Mouse (Mus musculus): ENCODE results near the gene Fmo5. TPM values are rescaled to one million over a fixed set of nuclear protein-coding genes. Genes with fewer than 3 reads are reported as not detected.

Gene Fmo5
- polyA plus RNA-seq, 1 experiment, result 20.1 TPM

GRCm38 (mm10) chr3:97617899-97618298 is 10.7 kb upstream of the Fmo5 start:
- Histone ChIP-seq H3K4me3 (replicated peaks; ENCODE audit: control insufficient read depth, low read depth, low read length) (no peak overlapping the region), H3K4me1 (ENCODE audit: control insufficient read depth, insufficient read depth, low read length) (no peaks in the 10 kb centered on the region; the same call in 1 of the 2 replicates), H3K27ac (ENCODE audit: control insufficient read depth, insufficient read depth, low read depth, low read length, poor library complexity) (no peak overlapping the region)
- no peak for TF ChIP-seq CTCF (IDR thresholded peaks at IDR 0.05; ENCODE audit: control insufficient read depth, insufficient read depth, low read length)
- no peak for TF ChIP-seq POLR2A (IDR thresholded peaks at IDR 0.05; ENCODE audit: borderline replicate concordance, control insufficient read depth, low read depth, low read length)
- 89% methylated on average over 8 of the region's 8 CpGs for WGBS

DNA sequence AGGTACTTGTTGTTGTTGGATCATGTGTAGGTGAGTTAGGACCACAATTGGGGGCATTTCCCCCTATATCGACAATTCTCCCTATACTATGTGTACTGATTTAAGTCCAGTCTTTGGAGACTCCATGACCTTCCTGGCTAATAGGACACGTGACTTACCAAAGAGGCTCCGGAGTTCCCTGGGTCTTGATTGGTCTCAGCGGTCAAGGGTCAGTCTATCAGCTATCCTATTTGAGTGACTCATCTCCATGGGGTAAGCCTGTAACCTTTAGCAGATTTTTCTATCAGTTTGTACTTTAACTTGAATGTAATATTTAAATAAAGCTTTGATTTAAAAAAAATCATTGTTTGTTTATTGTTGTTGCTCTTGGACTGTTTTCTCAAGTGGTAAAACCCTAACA is 7.9 kb upstream of the Fmo5 start:
- Histone ChIP-seq H3K27ac (ENCODE audit: control insufficient read depth, insufficient read depth, low read depth, low read length, poor library complexity) (no peak overlapping the region), H3K4me1 (ENCODE audit: control insufficient read depth, insufficient read depth, low read length) (no peaks in the 10 kb centered on the region; the same call in 1 of the 2 replicates), H3K4me3 (replicated peaks; ENCODE audit: control insufficient read depth, low read depth, low read length) (no peak overlapping the region)
- WGBS, result 85% methylated on average over 4 of the region's 4 CpGs
- TF ChIP-seq CTCF (IDR thresholded peaks at IDR 0.05; ENCODE audit: control insufficient read depth, insufficient read depth, low read length), result no peak

- Histone ChIP-seq H3K4me1 (ENCODE audit: control insufficient read depth, insufficient read depth, low read length) (no peaks in the 10 kb centered on the region), H3K27ac (ENCODE audit: control insufficient read depth, insufficient read depth, low read depth, low read length, poor library complexity) (no peak overlapping the region), H3K4me3 (replicated peaks; ENCODE audit: control insufficient read depth, low read depth, low read length) (no peak overlapping the region)
- WGBS, result 55% methylated on average over 2 of the region's 2 CpGs
- TF ChIP-seq POLR2A (IDR thresholded peaks at IDR 0.05; ENCODE audit: borderline replicate concordance, control insufficient read depth, low read depth, low read length) (no peak), CTCF (IDR thresholded peaks at IDR 0.05; ENCODE audit: control insufficient read depth, insufficient read depth, low read length) (no peak)
These were observed 4.0 kb upstream of the Fmo5 start for GRCm38 (mm10) chr3:97624611-97625010.

DNA sequence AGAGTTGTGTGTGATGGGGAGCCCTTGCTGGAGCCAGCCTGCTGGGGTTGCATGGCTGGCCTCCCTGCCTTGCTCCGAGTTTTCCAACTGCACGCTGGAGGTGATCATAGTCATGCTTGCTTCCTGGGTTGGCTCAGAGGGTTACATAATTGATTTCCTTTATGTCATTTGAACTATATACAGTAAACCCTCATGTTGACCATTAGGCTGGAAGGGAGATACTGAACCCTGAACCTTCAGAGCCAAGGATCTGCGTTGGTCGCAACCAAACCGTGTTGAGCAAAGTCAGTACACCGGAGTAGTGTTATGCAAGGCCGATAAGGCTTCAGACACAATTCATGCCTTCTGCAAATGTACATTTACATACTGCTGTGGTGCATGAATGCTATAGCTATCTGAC is 711 bp upstream of the Fmo5 start:
- TF ChIP-seq POLR2A (IDR thresholded peaks at IDR 0.05; ENCODE audit: borderline replicate concordance, control insufficient read depth, low read depth, low read length) (no peak), CTCF (IDR thresholded peaks at IDR 0.05; ENCODE audit: control insufficient read depth, insufficient read depth, low read length) (no peak)
- WGBS, result 36% methylated on average over 7 of the region's 7 CpGs
- Histone ChIP-seq H3K4me3 (replicated peaks; ENCODE audit: control insufficient read depth, low read depth, low read length) (no peak overlapping the region), H3K4me1 (ENCODE audit: control insufficient read depth, insufficient read depth, low read length) (peaks cover 5% of the 10 kb centered on the region; the same call in 1 of the 2 replicates), H3K27ac (ENCODE audit: control insufficient read depth, insufficient read depth, low read depth, low read length, poor library complexity) (no peak overlapping the region)

DNA sequence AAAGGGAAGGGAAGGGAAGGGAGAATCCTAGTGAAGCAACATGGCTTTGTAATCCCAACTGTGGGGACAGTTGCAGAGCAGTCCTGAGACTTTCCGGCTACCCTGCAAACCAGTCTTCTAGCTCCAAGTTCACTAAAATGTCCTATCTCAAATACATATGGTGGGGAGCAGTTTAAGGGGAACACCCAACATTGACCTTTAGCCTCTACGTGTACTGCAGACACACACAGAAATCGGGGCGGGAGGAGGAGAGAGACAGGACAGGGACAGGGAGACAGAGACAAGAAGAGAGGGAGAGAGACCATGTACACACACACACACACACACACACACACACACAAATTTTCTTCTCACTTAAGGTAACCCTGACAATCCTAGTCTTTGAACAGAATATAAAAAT is 1.3 kb downstream of the Fmo5 start:
- Histone ChIP-seq H3K27ac (ENCODE audit: control insufficient read depth, insufficient read depth, low read depth, low read length, poor library complexity) (no peak overlapping the region), H3K4me3 (replicated peaks; ENCODE audit: control insufficient read depth, low read depth, low read length) (no peak overlapping the region), H3K4me1 (ENCODE audit: control insufficient read depth, insufficient read depth, low read length) (peaks cover 5% of the 10 kb centered on the region; the same call in 1 of the 2 replicates)
- TF ChIP-seq CTCF (IDR thresholded peaks at IDR 0.05; ENCODE audit: control insufficient read depth, insufficient read depth, low read length), result no peak
- TF ChIP-seq POLR2A (IDR thresholded peaks at IDR 0.05; ENCODE audit: borderline replicate concordance, control insufficient read depth, low read depth, low read length), result no peak
- WGBS, result 72% methylated on average over 4 of the region's 4 CpGs

DNA sequence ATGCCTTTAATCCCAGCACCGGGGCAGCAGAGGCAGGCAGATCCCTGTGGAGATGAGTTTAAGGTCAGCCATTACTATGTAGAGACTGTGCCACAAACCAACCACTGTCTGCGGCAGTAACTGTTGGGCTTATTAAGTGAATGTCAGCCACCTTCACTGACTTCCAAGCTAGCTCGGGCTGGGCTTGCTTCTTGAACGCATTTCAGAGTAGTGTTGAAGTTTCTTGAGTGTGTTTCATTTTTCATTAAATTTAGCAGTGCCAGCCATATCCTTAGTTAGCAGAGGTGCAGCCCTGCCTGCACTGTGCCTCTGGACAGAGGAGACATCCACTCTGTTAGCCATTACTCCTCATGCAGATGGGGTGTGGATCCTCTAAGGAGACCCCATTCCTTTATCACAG is 2.1 kb downstream of the Fmo5 start:
- peaks cover 5% of the 10 kb centered on the region; the same call in 1 of the 2 replicates for H3K4me1 ChIP-seq (ENCODE audit: control insufficient read depth, insufficient read depth, low read length)
- peak overlapping the region; percentile 6; the same call in 1 of the 2 replicates for H3K27ac ChIP-seq (ENCODE audit: control insufficient read depth, insufficient read depth, low read depth, low read length, poor library complexity)
- H3K4me3 ChIP-seq (replicated peaks; ENCODE audit: control insufficient read depth, low read depth, low read length), result no peak overlapping the region
- no peak for TF ChIP-seq POLR2A (IDR thresholded peaks at IDR 0.05; ENCODE audit: borderline replicate concordance, control insufficient read depth, low read depth, low read length)
- no peak for TF ChIP-seq CTCF (IDR thresholded peaks at IDR 0.05; ENCODE audit: control insufficient read depth, insufficient read depth, low read length)
- 88% methylated on average over 4 of the region's 4 CpGs for WGBS

- H3K27ac ChIP-seq (ENCODE audit: control insufficient read depth, insufficient read depth, low read depth, low read length, poor library complexity), result no peak overlapping the region
- H3K4me1 ChIP-seq (ENCODE audit: control insufficient read depth, insufficient read depth, low read length), result peaks cover 5% of the 10 kb centered on the region; the same call in 1 of the 2 replicates
- 45% methylated on average over 8 of the region's 8 CpGs for WGBS
- H3K4me3 ChIP-seq (replicated peaks; ENCODE audit: control insufficient read depth, low read depth, low read length), result no peak overlapping the region
- no peak for TF ChIP-seq POLR2A (IDR thresholded peaks at IDR 0.05; ENCODE audit: borderline replicate concordance, control insufficient read depth, low read depth, low read length)
- no peak for TF ChIP-seq CTCF (IDR thresholded peaks at IDR 0.05; ENCODE audit: control insufficient read depth, insufficient read depth, low read length)
These were observed 2.8 kb downstream of the Fmo5 start for GRCm38 (mm10) chr3:97631258-97631860.

GRCm38 (mm10) chr3:97633456-97633855 is 4.9 kb downstream of the Fmo5 start:
- WGBS, result 81% methylated on average over 4 of the region's 4 CpGs
- Histone ChIP-seq H3K4me1 (ENCODE audit: control insufficient read depth, insufficient read depth, low read length) (peaks cover 5% of the 10 kb centered on the region; the same call in 1 of the 2 replicates), H3K27ac (ENCODE audit: control insufficient read depth, insufficient read depth, low read depth, low read length, poor library complexity) (no peak overlapping the region), H3K4me3 (replicated peaks; ENCODE audit: control insufficient read depth, low read depth, low read length) (no peak overlapping the region)
- no peak for TF ChIP-seq POLR2A (IDR thresholded peaks at IDR 0.05; ENCODE audit: borderline replicate concordance, control insufficient read depth, low read depth, low read length)
- no peak for TF ChIP-seq CTCF (IDR thresholded peaks at IDR 0.05; ENCODE audit: control insufficient read depth, insufficient read depth, low read length)

Data from bone marrow, adult 2 months (tissue).